Mouse (Mus musculus): ENCODE data around the gene Fam222a. TPM values are rescaled to one million over a fixed set of nuclear protein-coding genes. Genes with fewer than 3 reads are reported as not detected.

The Fam222a gene
- total RNA-seq, 2 experiments from 2014 or later = 0.22 to 0.28 TPM

DNA sequence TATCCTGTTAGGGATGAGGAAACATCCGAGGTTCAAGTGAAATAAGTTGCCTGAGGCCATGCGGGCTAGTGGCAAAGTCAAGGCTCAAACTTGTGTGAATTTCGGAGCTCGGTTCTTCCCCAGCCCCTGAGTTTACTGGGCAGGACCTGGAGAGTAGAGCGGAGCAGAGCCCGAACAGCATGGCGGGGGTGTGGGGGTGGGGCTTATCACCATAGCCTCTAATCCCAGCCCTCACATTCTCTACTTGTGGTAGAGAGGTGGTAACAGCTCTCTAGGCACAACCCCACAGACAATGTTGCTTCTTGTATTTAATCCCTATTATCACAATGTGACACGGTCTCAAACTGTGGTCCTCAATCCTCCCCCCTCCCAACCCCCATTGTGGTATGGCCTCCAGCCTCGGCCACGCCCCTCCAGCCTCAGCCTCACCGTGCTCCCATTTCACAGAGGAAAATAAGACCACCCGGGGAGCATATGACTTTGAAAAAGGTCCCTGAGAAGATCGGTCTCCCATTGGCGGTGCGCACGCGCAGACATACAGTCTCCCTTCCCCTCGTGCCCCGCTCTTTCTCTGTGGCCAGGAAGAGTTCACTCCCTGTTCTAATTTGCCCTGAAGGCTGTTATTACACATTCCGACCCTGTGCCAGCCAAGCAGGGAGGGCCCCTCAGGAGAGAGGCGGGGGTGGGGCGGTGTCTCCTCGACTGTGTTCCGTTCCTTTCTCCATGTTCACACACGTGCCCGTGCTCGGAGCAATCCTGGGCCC, 79.6 kb downstream of the Fam222a start:
- peak in 1 of 2 experiments; percentile 8 for DNase-seq
- intact Hi-C loops (cut with DNase I) = no loop called here

DNA sequence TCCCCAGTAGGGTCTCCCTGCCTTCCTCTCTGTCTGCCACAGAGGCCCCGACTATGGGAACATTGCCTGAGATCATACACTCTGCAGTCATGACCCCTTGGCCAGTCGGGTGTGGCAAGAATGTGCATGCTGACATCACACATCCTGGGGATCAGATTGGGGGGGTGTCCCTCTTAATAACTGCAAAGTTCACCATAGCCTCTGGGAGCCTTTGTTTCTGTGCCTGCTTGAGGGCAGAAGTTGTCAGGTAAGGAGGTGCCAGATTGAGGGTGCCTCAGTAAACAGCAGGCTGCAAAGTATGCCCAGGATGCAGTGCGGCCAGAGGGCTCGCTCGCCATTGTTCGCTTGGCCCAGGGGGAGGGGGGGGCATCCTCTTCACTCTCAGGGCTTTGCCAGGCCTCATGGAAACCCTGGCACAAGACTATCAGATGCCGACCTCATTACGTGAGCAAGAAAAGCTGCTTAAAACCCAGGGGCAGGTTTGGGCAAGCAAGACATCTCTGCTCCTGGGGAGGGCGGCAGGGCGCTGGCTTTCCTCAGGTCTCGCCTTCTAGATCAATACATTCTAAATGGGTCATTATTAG, 81.0 kb downstream of the Fam222a start:
- intact Hi-C loops (cut with DNase I) = no loop called here
- peak in 1 of 2 experiments; percentile 4 for DNase-seq

DNA sequence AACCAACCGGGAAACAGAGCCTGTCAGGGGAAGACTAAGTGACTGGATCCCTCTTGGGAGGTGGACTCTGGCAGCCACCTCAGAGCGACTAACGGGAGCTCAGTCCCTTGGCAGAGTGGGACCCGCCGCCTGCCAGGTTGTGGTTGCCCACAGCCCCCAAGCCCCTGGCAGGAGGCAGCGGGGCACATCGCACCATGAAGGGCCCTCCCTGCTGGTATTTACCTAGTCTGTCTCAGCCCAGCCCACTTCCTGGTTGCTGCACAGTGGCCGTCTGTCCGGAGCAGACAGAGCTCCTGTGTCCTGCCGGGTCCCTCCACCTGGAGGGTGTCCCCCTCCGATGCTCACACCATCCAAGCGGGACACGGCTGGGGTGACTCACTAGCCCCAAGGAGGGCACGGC, 83.2 kb downstream of the Fam222a start:
- no peak for DNase-seq
- intact Hi-C loops (cut with DNase I) = no loop called here

DNA sequence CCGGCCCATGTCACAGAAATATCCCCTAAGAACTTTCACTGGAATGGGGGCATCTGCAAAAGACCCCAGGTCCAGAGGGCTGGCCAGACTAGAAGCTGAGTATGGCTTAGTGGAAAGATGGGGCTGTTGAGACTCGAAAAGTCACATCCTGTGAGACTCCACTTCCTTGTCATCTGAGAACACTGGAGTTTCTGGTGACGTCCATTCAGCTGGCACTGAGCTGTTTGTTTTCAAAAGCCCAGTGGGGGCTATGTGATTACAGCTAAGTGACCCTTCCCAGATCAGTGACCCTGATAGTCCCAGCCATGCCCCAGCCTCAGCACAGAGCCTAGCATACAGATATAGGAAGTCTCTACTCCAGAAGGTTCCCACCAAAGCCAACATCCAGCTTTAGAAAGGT, 83.6 kb downstream of the Fam222a start:
- no peak for DNase-seq
- intact Hi-C loops (cut with DNase I) = no loop called here

DNA sequence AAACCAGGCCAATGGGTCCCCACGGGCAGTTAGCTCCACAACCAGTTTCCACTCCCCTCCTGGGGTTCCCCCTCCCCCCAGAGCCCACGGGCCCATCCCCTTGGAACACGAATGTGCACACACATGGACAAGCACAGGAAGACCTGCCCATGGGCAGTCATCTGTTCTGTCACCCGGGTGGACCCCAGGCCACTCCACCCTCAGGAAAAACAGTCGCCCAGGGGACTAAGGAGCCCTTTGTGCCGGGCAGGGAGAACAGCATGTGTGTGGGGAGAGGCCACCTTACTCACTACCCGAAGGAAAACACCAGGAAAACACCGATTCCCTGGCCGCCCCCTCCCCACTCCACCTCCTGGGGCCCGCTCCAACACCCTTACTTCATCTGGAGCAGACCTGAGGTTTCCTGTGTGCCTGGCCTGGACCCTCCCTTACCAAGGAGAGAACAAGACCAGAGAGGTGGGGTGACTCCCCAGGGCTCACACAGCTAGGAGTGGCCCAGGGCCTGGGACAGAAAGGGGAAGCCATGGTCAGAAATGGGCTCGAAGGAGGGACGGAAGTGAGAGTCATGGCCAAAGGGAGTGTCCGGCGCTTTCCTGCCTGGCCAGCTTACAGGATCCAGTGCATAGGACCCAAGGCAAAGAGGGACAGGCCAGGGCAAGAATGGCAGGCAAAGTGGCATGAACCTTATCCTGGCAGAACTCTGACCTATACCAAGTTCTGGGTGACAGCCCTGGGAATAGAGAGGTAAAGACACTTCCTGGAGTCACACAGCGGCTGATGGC, 86.0 kb downstream of the Fam222a start:
- DNase-seq = no peak
- intact Hi-C loops (cut with DNase I) = no loop called here

DNA sequence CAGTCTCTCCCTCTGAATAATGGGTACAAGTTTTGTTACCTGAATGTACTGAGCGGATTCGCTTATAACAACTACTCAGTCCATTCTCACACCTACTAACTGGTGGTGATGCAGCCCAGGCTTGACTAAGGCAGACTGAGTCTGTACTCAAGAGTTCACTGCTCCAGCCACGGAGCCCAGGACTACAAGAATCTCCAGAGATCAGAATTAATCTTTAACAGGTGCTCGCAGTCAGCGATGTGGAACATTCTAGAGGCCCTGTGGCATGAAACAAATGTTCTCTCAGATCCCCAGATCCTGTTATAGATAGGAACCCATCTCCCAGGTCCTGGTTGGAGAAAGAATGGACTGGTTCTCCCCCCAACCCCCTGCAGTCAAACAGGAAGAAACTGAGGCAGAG, 87.9 kb downstream of the Fam222a start:
- DNase-seq = no peak
- intact Hi-C loops (cut with DNase I) = no loop called here

DNA sequence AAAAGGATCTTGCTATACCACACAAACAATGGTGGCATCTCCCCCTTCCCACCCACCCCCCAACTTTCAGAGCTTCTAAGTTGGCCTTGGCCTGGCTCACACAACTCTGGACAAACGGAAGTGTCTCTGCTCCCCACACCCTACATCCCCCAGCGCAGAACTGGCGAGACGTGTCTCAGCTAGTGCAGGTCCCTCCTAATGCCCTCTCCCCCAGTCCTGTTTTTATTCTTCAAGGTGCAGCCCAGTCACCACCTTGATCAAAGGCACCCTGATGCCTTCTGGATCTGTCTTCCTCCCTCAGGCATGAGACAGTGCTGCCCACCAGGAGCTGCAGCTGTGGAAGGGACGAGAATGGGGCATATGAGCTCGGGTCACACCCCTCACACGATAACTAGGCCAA, 88.5 kb downstream of the Fam222a start:
- intact Hi-C loops (cut with DNase I) = no loop called here

DNA sequence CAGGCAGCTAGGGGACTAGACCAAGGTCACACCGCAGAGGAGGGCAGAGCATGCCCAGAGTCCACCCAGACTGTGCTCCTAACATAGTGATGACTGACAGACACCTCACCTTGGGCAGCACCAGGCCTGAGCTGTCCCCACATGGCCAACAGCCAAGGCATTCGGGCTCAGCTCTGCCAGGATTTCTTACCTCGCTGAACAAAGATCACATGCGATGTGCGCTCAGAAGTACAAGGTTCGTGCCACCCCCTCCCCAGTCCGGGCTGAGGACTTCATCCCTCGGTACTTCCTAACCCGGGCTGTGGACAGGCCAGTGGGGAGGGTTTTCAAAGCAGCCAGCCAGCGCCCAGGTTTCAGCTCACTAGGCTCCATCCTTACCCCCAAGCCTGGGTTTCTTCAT, 89.6 kb downstream of the Fam222a start:
- DNase-seq = no peak

More for the DNA sequence above, 88.5 kb downstream of the Fam222a start:
- DNase-seq = no peak

DNA sequence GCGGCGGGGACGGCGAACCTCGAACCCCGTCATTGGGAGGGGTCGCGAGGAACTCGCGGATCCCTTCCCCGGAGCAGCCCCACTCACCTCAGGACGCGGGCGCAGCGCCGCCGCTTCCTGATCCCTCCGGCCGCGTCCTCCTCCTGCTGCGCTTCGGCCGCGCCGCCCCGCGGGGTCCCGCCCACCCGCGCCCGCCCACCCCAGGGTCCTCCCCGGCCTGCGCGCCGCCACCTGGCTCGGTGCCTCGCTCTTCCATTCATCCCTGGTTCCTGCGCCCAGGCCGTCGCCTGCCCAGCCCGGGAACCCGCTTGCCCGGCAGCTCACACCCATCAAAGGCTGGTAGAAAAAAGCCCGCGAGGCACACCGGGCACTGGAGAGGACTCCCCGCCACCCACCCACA, 90.4 kb downstream of the Fam222a start, which contains the start of gene Trpv4:
Gene Trpv4, minus strand, starts transcription at position 167 of the 400 bp plus-strand sequence.
- no peak for DNase-seq
- intact Hi-C loops (cut with DNase I) = no loop called here

More for the DNA sequence above, 89.6 kb downstream of the Fam222a start:
- intact Hi-C loops (cut with DNase I) = no loop called here

DNA sequence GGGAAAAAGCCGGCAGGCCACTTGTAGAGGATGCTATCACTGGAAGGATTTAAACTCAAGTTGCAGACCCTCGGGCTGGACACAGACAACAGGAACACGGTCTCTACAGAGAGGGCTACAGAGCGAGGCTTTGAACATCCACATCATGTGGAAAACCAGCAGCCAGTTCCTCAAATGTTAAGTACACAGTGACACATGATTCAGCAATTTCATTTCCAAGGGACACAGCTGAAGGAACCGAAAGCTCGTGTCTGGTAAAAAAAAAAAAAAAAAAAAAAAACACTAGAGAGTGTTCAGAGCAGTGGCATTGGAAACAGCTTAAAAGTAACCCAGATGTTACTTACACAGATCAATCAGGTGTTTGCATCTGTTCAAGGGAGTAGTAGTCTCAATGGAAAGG, 93.2 kb downstream of the Fam222a start:
- intact Hi-C loops (cut with DNase I) = no loop called here
- DNase-seq = no peak

Other genes with a start within 250 kb of the Fam222a start
- gene Kctd10, start 187.5 kb upstream of the Fam222a start, total RNA-seq (2021) = 10 to 100 TPM; 14.1 to 16.6 TPM
- 100 to 1,000 TPM; 107 to 118 TPM for gene Ube3b, start 187.4 kb upstream of the Fam222a start, total RNA-seq (2021)
- 10 to 100 TPM; 10.9 to 13.4 TPM for gene Mmab, start 124.0 kb upstream of the Fam222a start, total RNA-seq (2021)
- 1 to 10 TPM; 8.3 to 9.4 TPM for gene Mvk, start 123.7 kb upstream of the Fam222a start, total RNA-seq (2021)
- 1 to 10 TPM in 1 of 2 experiments, under 1 TPM in 1; 0.87 to 2.1 TPM for gene Trpv4, start 90.4 kb downstream of the Fam222a start, total RNA-seq (2021)
- gene Gltp, start 123.0 kb downstream of the Fam222a start, total RNA-seq (2021) = 1 to 10 TPM; 7.3 to 7.9 TPM
- gene Tchp, start 139.7 kb downstream of the Fam222a start, total RNA-seq (2021) = 1 to 10 TPM; 2.7 to 2.9 TPM
- 10 to 100 TPM; 18.8 to 21.4 TPM for gene Ankrd13a, start 206.7 kb downstream of the Fam222a start, total RNA-seq (2021)
- gene Git2, start 207.5 kb downstream of the Fam222a start, total RNA-seq (2021) = 10 to 100 TPM; 15.9 to 17.4 TPM

Data from gastrocnemius, postnatal 36 days (tissue).